Mouse (Mus musculus) olfactory bulb, adult 2 months (tissue): ENCODE results near the gene Hoxd8. TPM values are rescaled to one million over a fixed set of nuclear protein-coding genes. Genes with fewer than 3 reads are reported as not detected.

ENCODE experiments used
- H3K27ac ChIP-seq: fragments of 200-500 bp; 2 replicates; pipeline ENCODE4 v1.5.1; 2012; ENCODE audit warnings: low read depth, low read length; ENCODE audit not compliant: insufficient read depth
- H3K4me1 ChIP-seq: fragments of 200-500 bp; 2 replicates; pipeline ENCODE4 v1.6.1; 2012; ENCODE audit warnings: low read length; ENCODE audit not compliant: control insufficient read depth, insufficient read depth
- H3K4me3 ChIP-seq: fragments of 200-500 bp; 2 replicates; pipeline ENCODE4 v1.5.1; 2012; ENCODE audit warnings: mild to moderate bottlenecking, low read depth, low read length, moderate library complexity; ENCODE audit not compliant: insufficient read depth
- CTCF ChIP-seq: fragments of 200-500 bp; IDR thresholded peaks from 2 replicates; pipeline ENCODE4 v1.5.1; 2012; ENCODE audit warnings: low read depth, mild to moderate bottlenecking, low read length, moderate library complexity; ENCODE audit not compliant: insufficient read depth
- POLR2A ChIP-seq: fragments of 200-500 bp; IDR thresholded peaks from 2 replicates; pipeline ENCODE4 v1.6.1; 2012; ENCODE audit warnings: mild to moderate bottlenecking, low read depth, low read length, moderate library complexity; ENCODE audit not compliant: insufficient read depth
- WGBS: fragments of 180-500 bp; shearing (Covaris S2); methylation state at CpG from one replicate; pipeline ENCODE4 v1.1.7; 2018; 5-methylcytosine and 5-hydroxymethylcytosine counted together
- polyA plus RNA-seq: library from polyadenylated mRNA; stranded (reverse); fragments of >200 nt; gene quantifications from 2 replicates; pipeline ENCODE4 v1.2.4, GENCODE M21; 2012; ENCODE audit warnings: low replicate concordance; ENCODE audit not compliant: missing spikeins, insufficient read depth, insufficient read length

The Hoxd8 gene
- polyA plus RNA-seq, 1 experiment = not detected

- no peak for TF ChIP-seq CTCF
- no peak for TF ChIP-seq POLR2A
- peaks cover 7% of the 10 kb centered on the region; the same call in 1 of the 2 replicates for H3K4me1 ChIP-seq
- no peak overlapping the region for H3K27ac ChIP-seq
- no peak overlapping the region for H3K4me3 ChIP-seq
- WGBS = 3% methylated on average over 45 of the region's 45 CpGs
These were observed 48.2 kb downstream of the Hoxd8 start for GRCm38 (mm10) chr2:74752431-74753174.

GRCm38 (mm10) chr2:74753175-74753523 lies 48.7 kb downstream of the Hoxd8 start:
- H3K4me3 ChIP-seq = no peak overlapping the region
- TF ChIP-seq POLR2A (no peak), CTCF (no peak)
- 4% methylated on average over 25 of the region's 25 CpGs for WGBS
- peaks cover 7% of the 10 kb centered on the region; the same call in 1 of the 2 replicates for H3K4me1 ChIP-seq
- H3K27ac ChIP-seq = no peak overlapping the region

GRCm38 (mm10) chr2:74753711-74754110 lies 49.3 kb downstream of the Hoxd8 start:
- no peak overlapping the region for H3K27ac ChIP-seq
- 23% methylated on average over 5 of the region's 5 CpGs for WGBS
- TF ChIP-seq POLR2A (no peak), CTCF (no peak)

More at GRCm38 (mm10) chr2:74753711-74754110, 49.3 kb downstream of the Hoxd8 start:
- H3K4me1 ChIP-seq = peaks cover 7% of the 10 kb centered on the region; the same call in 1 of the 2 replicates
- no peak overlapping the region for H3K4me3 ChIP-seq

Other genes starting within 250 kb of the Hoxd8 start
- not detected in 2 replicates for gene Lnpk, start 125.2 kb upstream of the Hoxd8 start, polyA plus RNA-seq
- gene Evx2, start 45.1 kb upstream of the Hoxd8 start, polyA plus RNA-seq = not detected in 2 replicates
- gene Hoxd13, start 36.3 kb upstream of the Hoxd8 start, polyA plus RNA-seq = not detected in 2 replicates
- gene Hoxd12, start 29.6 kb upstream of the Hoxd8 start, polyA plus RNA-seq = not detected in 2 replicates
- not detected in 2 replicates for gene Hoxd11, start 25.1 kb upstream of the Hoxd8 start, polyA plus RNA-seq
- gene Hoxd10, start 12.7 kb upstream of the Hoxd8 start, polyA plus RNA-seq = not detected in 2 replicates
- not detected in 2 replicates for gene Hoxd9, start 6.9 kb upstream of the Hoxd8 start, polyA plus RNA-seq
- not detected in 2 replicates for gene Hoxd3, start 7.3 kb downstream of the Hoxd8 start, polyA plus RNA-seq
- not detected in 2 replicates for gene Hoxd4, start 7.3 kb downstream of the Hoxd8 start, polyA plus RNA-seq
- not detected in 2 replicates for gene Gm28230, start 22.1 kb downstream of the Hoxd8 start, polyA plus RNA-seq
- gene Hoxd1, start 58.4 kb downstream of the Hoxd8 start, polyA plus RNA-seq = not detected in 2 replicates
- gene Mtx2, start 121.2 kb downstream of the Hoxd8 start, polyA plus RNA-seq = not detected in 2 replicates